Mouse (Mus musculus) spleen, embryonic (tissue): Measurements from ENCODE around the gene Tex33.

Source experiments
- CTCF ChIA-PET: fragments of 350-600 bp; sonication (Branson Sonifier 250); formaldehyde crosslinking; loops from one replicate; lab custom pipeline; 2022; lab: Charles Lee

The Tex33 gene

GRCm38 (mm10) chr15:78395478-78395962 lies at the start of gene Tex33:
Tex33 (minus strand) TSS chr15:78395912.
- CTCF ChIA-PET, result no interaction called here

GRCm38 (mm10) chr15:78443857-78444256 lies 48.1 kb upstream of the Tex33 start:
- CTCF ChIA-PET, result interaction anchor here (0.6 kb wide), 1 partner anchor 325 kb away, joined by 6 read pairs; no protein-coding TSS in a partner anchor

- CTCF ChIA-PET, result no interaction called here
Observed at GRCm38 (mm10) chr15:78442231-78442630, 46.5 kb upstream of the Tex33 start.

GRCm38 (mm10) chr15:78438973-78439372 lies 43.3 kb upstream of the Tex33 start:
- CTCF ChIA-PET, result interaction anchor here (0.7 kb wide), 1 partner anchor 117 kb away, joined by 21 read pairs; no protein-coding TSS in a partner anchor

- CTCF ChIA-PET, result interaction anchor here (0.7 kb wide), 1 partner anchor 116 kb away, joined by 21 read pairs; no protein-coding TSS in a partner anchor
Observed at GRCm38 (mm10) chr15:78438505-78438904, 42.8 kb upstream of the Tex33 start.

GRCm38 (mm10) chr15:78438018-78438394 lies 42.3 kb upstream of the Tex33 start:
- CTCF ChIA-PET, result interaction anchor here (0.7 kb wide), 1 partner anchor 116 kb away, joined by 21 read pairs; no protein-coding TSS in a partner anchor

GRCm38 (mm10) chr15:78437237-78438017 lies 41.7 kb upstream of the Tex33 start:
- CTCF ChIA-PET, result interaction anchor here (0.5 kb wide), 1 partner anchor 1017 kb away, joined by 3 read pairs; no protein-coding TSS in a partner anchor

- CTCF ChIA-PET, result interaction anchor here (0.5 kb wide), 1 partner anchor 1017 kb away, joined by 3 read pairs; no protein-coding TSS in a partner anchor
Observed at GRCm38 (mm10) chr15:78436380-78437192, 40.9 kb upstream of the Tex33 start.

GRCm38 (mm10) chr15:78435681-78436080 lies 40.0 kb upstream of the Tex33 start:
- CTCF ChIA-PET, result no interaction called here

- CTCF ChIA-PET, result interaction anchor here (0.6 kb wide), 1 partner anchor 254 kb away, joined by 8 read pairs; no protein-coding TSS in a partner anchor
Observed at GRCm38 (mm10) chr15:78434896-78435520, 39.3 kb upstream of the Tex33 start.

GRCm38 (mm10) chr15:78431541-78432121 lies 35.9 kb upstream of the Tex33 start:
- CTCF ChIA-PET, result no interaction called here

- CTCF ChIA-PET, result no interaction called here
Observed at GRCm38 (mm10) chr15:78430874-78431273, 35.2 kb upstream of the Tex33 start.

- CTCF ChIA-PET, result no interaction called here
Observed at GRCm38 (mm10) chr15:78429871-78430622, 34.3 kb upstream of the Tex33 start.

GRCm38 (mm10) chr15:78429139-78429459 lies 33.4 kb upstream of the Tex33 start:
- CTCF ChIA-PET, result no interaction called here

GRCm38 (mm10) chr15:78428391-78429138 lies 32.9 kb upstream of the Tex33 start, which contains the start of gene Kctd17:
Kctd17 (plus strand) TSS chr15:78428564.
- CTCF ChIA-PET, result interaction anchor here (0.6 kb wide), 1 partner anchor 131 kb away, joined by 10 read pairs; no protein-coding TSS in a partner anchor

GRCm38 (mm10) chr15:78425230-78425629 lies 29.5 kb upstream of the Tex33 start:
- CTCF ChIA-PET, result interaction anchor here (0.6 kb wide), 1 partner anchor 179 kb away, joined by 3 read pairs; no protein-coding TSS in a partner anchor

- CTCF ChIA-PET, result no interaction called here
Observed at GRCm38 (mm10) chr15:78424507-78424906, 28.8 kb upstream of the Tex33 start.

- CTCF ChIA-PET, result interaction anchor here (0.6 kb wide), 1 partner anchor 98 kb away, joined by 3 read pairs; no protein-coding TSS in a partner anchor
Observed at GRCm38 (mm10) chr15:78422046-78422956, 26.6 kb upstream of the Tex33 start.
